8 mouse cellular contexts compared by ENCODE assay signal in the genomic region with DNA sequence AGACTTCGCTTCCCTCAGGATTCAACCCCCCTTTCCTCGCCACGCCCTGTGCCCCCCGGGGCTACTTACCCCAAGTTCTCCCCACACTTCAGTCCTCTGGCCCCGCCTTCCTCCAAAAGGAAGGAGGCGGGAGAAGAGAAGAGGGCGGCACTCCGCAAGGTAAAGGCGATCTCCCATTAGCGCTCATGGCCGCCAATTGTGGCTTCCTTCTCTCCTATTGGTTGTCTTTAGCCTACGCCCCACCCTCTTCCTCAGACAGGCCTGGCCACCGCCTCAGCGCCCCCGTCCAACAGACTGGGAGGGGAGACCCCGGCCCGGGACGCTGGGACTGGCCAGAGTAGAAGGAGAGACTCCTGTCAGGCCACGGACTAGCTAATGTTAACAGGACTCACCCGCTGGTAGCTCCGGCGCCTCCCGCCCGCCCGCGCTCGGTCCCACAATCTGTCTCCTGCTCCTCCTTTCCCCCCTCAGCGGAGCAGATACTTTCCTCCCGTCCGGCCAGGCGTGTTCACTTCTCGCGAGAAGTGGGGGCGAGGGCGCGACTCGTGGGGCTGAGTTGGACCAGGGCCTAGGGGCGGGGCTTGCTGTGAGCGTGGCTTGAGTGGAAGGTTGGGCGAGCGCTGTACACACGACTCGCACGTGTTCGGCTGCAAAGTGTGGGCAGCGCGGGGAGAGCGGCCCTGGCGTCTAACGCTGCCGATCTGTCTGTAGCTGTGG. TPM values are rescaled to one million over a fixed set of nuclear protein-coding genes. Genes with fewer than 3 reads are reported as not detected.
DNase-seq lines count a peak whose midpoint lies in the region; ATAC-seq lines count a peak whose summit lies in the region.

Gm28047 (minus strand) TSS at position 98 of the 717 bp plus-strand sequence.
Atf7 (minus strand) TSS at position 495 of the 717 bp plus-strand sequence.

- peak within 1 kb of the TSS; percentile 62 for H3K4me3 ChIP-seq in hindbrain, embryonic 15.5 days

- peak within 1 kb of the TSS; percentile 72 for H3K4me2 ChIP-seq in hindbrain, embryonic 15.5 days

- under 1% methylated on average over 51 of the region's 51 CpGs for WGBS in hindbrain, embryonic 15.5 days

- H3K9me3 ChIP-seq in hindbrain, embryonic 15.5 days = no peaks in the 10 kb centered on the region

- peak; percentile 100 for ATAC-seq in hindbrain, embryonic 15.5 days (ENCODE audit: low FRiP score, low read depth)

- H3K36me3 ChIP-seq in hindbrain, embryonic 15.5 days = no peaks in the 10 kb centered on the region

- peak; percentile 99 for DNase-seq in T-cell, adult 2 months (ENCODE audit: low spot score)
- DNase-seq in cerebellum, postnatal 36 days = peak; percentile 99 to 100
- peak; percentile 99 for DNase-seq in frontal cortex, postnatal 36 days (ENCODE audit: low spot score in 2 of 2)
- DNase-seq in left cerebral cortex, adult 11 months (ENCODE audit: low spot score) = peak; percentile 98
- DNase-seq in lung, postnatal 4 days = peak; percentile 99 to 100
- DNase-seq in retina, postnatal 7 days (ENCODE audit: low read depth, low spot score) = peak; percentile 99
- peak; percentile 99 for DNase-seq in urinary bladder, adult 2 months (ENCODE audit: low spot score)

- peak within 1 kb of the TSS; percentile 62 for H3K9ac ChIP-seq in hindbrain, embryonic 15.5 days

- peak within 1 kb of the TSS; percentile 93 for H3K27ac ChIP-seq in hindbrain, embryonic 15.5 days (replicated peaks)

- H3K4me1 ChIP-seq in hindbrain, embryonic 15.5 days (replicated peaks) = peaks cover 24% of the 10 kb centered on the region

- H3K27me3 ChIP-seq in hindbrain, embryonic 15.5 days = no peaks in the 10 kb centered on the region

RNA-seq across cellular contexts. Expression of gene Gm28047, which starts in this region (rescaled TPM):
- not detected in 2 replicates for polyA plus RNA-seq in hindbrain, embryonic 15.5 days (2015; fragmentation: Nextera tagmentation; extraction: Ambion mirVana)
- 0.10 and 0.17 TPM in 2 replicates for polyA plus RNA-seq in urinary bladder, adult 2 months (2012; rRNA removed)

RNA-seq across cellular contexts. Expression of gene Atf7, which starts in this region (rescaled TPM):
- 19.4 and 19.8 TPM in 2 replicates for polyA plus RNA-seq in hindbrain, embryonic 15.5 days (2015; fragmentation: Nextera tagmentation; extraction: Ambion mirVana)
- 71.2 and 80.6 TPM in 2 replicates for polyA plus RNA-seq in urinary bladder, adult 2 months (2012; rRNA removed)

Comparison
In these comparisons a context has a peak if more than half of its experiments do, and no peak if none do; other contexts are left out.
1. Peak in every context shown above with its lines: DNase-seq, ATAC-seq, H3K4me3 ChIP-seq and H3K27ac ChIP-seq.